Mouse (Mus musculus): ENCODE data around the gene Sh3bp2. TPM values are rescaled to one million over a fixed set of nuclear protein-coding genes. Genes with fewer than 3 reads are reported as not detected.

Gene Sh3bp2
- 1 to 10 TPM; 3.6 to 6.7 TPM for total RNA-seq (2021)

DNA sequence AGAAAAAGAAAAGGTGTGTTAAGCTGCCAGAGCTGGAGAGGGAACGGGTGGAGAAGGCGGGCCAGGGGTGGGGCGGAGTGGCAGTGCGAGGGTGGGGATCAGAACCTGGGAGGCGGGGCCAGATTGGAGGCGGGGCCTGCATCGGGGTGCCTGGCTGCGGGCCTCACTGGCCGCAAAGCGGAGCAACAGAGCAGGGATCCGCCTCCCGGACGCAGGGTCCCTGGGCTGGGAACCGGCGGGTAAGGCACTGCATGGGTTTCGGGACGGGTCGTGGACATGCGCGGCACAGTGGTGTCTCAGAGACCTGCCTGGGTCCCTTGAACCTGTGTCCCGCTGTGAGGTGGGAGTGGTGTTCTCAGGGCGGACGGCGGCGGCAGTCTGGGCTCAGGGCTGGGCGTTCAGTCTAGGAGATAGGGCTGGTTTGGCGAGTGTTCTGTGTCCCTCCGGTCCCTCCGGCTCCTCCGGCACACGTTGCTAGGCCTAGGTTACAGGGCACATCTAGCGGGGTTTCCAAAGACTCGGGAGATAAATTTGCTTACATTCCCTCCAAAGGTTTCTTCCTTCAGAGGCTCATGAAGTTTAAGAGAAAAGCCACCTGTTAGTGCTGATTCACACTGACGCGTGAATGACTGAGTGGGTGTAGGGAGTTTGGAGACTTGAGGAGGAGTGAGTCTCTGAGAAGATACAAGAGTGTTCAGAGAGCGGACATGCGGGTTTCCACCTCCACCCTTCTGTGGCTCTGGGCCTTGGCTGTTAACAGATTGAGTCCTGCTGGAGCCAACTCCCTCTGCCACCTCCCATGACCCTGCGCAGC is at the start of gene Sh3bp2:
TSS of gene Sh3bp2 (plus strand) at position 176 of the 814 bp plus-strand sequence.
- DNase-seq: peak; percentile 96 to 97
- intact Hi-C loops (cut with DNase I): no loop called here

DNA sequence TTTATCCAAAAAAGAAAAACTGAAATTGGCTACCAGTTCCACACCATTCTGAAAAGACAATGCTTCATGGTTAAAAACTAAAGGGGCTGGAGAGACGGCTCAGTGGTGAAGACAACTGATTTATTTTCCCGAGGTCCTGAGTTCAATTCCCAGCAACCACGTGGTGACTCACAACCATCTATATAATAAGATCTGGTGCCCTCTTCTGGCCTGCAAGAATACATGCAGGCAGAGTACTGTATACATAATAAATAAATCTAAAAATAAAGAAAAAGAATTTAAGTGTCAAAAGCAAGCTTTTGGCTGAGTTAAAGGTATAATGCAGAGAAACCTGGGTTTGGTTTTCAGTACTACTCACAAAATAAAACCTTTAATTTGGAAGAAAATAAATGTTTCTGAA is 44.7 kb upstream of the Sh3bp2 start:
- no peak for DNase-seq
- intact Hi-C loops (cut with DNase I): no loop called here

DNA sequence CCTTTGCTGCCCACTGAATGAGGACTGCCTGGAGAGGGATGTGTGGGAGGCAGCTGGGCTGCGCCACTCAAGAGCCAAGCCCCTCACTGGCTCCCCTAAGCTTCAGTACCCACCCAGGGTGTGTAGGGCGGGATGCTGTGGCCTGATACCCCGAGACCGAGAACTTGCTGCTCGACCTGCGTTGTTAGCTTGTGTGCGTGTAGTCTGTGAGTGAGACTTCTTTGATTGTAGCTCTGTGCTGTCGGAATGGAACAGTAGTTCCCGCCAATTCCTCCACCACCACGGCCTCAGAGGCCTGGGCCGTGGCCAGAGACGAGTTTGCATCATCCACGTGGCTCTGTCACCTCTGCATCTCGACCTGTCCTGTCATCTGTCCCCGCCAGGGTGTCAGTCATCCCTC is 39.9 kb upstream of the Sh3bp2 start:
- intact Hi-C loops (cut with DNase I): no loop called here
- DNase-seq: no peak

DNA sequence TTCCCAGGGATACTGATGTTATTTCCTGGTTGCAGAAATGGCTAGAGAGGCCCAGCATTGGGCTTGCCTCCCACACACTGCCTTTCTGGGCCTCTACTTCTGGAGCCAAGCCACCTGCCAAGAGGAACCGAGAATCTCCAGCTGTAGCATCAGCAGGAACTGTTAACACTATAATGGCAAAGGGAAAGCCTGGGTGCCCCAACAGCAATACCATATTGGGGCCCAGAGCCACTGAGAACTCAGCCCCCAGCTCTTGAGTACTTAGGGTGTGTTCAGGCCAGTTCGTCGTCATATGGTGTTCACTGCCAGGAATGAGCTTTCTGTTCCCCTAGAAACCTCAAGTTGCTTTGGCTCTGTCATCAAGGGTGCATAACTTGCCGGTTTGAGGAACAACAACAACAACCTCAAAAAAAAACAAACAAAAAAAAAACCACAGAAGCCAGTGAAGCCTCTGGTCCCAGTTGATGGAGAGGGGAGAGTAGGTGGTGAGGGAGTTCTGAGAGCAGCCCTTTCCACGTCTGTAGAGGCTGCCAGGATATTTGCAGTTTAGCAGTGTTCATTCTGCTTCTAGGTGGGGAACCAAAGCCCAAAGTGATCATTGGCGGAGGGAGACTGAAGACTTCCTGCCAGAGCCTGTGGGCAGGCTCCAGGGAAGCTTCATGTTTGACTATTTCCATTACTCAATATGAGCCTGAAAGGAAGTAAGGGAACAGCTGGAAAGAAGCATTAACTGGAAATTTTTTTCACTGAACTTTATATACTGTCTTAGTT is 38.1 kb upstream of the Sh3bp2 start:
- intact Hi-C loops (cut with DNase I): no loop called here

DNA sequence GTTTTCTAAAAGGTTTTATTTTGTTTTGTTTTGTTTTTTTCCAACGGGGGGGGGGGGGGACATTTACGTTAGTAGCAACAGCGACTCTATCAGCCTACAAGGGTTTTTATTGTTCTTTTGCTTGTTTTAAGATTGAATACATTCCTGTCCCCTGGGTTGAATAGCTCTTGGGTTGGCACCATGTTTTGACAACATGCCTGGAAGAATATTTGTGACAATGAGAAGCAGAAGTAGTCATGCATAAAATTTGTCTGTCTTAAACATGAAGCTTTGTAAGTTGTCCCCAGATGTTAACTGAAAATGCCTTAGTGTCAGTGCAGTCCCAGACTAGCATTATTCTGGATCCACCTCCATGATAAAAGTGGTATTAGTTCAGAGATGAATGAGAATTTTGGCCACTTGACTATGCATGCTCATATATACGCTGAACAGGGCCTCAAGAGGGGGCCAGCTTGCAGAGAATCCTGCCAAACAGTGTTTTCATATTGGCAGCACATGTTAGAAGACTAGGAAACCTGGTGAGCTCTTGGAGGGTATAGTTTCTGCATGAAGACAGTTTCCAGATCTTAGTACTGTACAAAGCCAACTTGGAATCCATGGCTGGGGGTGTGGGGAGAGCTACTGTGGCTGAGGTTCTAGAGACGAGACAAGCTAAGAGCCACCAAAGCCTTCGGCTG is 36.8 kb upstream of the Sh3bp2 start:
- no peak for DNase-seq
- intact Hi-C loops (cut with DNase I): no loop called here

More for the DNA sequence above, 38.1 kb upstream of the Sh3bp2 start:
- peak; percentile 69 to 73 for DNase-seq

DNA sequence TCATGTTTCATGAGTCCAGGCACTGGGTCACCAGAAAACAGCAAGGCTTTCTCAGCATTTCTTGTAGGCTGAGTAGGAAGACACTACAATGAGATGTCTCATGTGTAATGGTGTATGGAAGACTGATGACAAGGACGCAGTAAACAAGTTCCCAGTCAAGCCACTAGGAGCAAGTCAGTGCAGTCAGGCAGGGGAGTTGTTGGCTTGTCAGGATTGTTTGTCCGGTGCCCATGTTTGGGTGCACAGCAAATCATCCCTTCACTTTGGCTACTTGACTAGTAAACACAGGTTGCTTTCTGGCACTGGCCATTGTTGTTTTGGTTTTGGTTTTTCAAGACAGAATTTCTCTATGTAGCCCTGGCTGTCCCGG is 36.2 kb upstream of the Sh3bp2 start:
- no peak for DNase-seq
- intact Hi-C loops (cut with DNase I): no loop called here

DNA sequence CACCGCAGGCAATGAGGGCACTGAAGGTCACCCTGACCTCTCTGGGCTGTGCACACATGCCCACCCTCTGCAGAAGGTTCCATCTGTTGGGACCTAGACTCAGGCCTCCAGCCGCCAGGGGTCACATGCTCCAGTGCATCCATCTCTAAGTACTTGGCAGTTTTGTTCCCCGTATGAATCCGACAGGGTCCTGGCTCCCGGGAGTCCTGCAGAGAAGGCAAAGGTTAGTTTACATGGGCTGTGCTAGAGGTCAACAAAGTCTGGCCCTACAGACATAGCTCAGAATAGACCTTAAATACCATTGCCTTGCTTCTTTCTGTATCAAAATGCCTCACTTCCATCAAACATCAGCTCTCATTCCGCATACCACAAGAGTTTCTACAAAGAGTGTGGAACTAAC is 28.9 kb upstream of the Sh3bp2 start:
- intact Hi-C loops (cut with DNase I): no loop called here

DNA sequence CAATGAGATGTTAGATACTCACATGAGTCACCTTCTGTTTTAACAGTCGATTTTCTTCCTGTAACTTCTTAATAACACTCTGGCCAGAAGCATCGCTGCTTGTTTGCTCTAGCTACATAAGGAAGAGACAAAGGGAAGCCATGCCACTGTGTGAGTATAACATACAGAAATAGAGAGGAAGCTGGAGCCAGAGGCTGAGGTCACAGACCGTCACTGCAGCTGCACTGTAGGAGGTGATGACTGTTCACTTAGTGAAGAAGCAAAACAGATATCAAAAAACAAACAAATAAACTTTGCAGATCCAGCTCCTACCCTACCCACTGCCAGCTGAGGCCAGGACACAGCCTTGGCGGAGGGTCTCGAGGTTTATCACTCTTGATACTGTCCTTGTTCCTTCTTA is 24.8 kb upstream of the Sh3bp2 start:
- no peak for DNase-seq
- intact Hi-C loops (cut with DNase I): no loop called here

More for the DNA sequence above, 28.9 kb upstream of the Sh3bp2 start:
- DNase-seq: no peak

DNA sequence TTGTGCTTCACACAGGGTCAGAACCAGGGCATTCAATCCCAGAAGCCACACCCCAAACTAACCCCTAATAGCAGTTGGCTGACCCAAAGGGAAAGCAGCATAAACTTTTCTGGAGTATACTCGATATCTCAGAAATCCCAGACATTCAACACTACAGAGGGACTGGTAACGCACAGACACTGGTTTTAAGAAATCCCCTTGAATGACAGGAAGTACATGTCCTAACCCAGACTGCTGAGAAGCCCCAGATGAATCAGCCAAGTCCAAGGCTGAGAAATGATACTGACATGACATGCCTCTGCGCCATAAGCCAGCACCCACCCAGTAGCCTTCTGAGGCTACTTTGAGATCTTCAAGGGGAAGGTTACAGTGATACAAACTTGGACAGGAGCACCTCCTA is 24.1 kb upstream of the Sh3bp2 start:
- intact Hi-C loops (cut with DNase I): no loop called here
- DNase-seq: no peak

DNA sequence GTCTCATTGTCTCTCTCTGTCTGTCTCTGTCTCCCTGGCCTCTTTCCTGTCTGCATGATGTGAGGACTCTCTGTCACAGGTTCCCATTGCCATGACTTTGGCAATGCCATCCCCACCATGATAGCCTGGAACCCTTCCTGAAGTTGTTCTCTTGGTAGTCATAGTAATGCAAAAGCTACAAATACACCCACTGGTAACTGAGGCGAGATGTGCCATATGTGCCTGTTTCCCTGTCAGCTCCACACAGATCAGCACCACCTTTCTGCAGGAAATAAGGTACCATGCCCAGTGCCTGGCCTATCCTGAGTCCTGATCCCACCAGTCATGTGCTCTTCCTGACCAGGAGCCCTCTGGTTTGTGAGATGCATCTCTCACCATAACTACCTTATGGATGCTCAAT is 23.2 kb upstream of the Sh3bp2 start:
- no peak for DNase-seq
- intact Hi-C loops (cut with DNase I): no loop called here

DNA sequence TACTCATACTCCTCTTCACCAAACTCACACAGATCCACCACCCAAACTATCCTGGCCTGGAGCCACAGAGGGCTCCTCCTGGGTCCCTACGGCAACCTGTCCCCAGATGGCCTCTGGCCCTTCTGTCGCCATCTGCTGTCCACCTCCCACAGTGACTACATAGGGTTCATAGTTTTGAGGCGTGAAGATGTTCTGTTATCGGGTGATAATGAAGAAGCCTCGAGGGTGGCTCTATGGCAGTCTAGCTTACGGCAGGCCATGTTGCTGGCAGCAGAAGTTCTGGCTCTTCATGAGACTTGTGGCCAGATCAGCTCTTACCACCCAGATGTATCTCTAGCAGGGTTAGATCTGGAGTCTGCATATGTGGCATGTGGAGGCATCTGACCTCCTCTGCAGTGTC is 22.8 kb upstream of the Sh3bp2 start:
- DNase-seq: no peak
- intact Hi-C loops (cut with DNase I): no loop called here

DNA sequence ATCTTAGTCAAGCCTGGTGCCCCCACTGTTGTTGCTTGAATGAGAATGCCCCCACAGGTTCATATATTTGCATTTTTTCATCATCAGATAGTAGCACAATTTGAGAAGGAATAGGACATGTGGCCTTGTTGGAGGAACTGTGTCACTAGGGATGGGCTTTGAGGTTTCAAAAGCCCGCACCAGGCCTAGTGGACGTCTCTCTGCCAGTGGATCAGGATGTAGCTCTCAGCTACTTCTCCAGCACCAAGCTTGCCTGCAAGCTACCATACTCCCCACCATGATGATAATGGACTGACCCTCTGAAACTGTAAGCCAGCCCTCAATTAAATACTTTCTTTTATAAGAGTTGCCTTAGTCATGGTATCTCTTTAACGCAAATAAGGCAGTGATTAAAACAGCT is 13.2 kb upstream of the Sh3bp2 start:
- intact Hi-C loops (cut with DNase I): no loop called here

DNA sequence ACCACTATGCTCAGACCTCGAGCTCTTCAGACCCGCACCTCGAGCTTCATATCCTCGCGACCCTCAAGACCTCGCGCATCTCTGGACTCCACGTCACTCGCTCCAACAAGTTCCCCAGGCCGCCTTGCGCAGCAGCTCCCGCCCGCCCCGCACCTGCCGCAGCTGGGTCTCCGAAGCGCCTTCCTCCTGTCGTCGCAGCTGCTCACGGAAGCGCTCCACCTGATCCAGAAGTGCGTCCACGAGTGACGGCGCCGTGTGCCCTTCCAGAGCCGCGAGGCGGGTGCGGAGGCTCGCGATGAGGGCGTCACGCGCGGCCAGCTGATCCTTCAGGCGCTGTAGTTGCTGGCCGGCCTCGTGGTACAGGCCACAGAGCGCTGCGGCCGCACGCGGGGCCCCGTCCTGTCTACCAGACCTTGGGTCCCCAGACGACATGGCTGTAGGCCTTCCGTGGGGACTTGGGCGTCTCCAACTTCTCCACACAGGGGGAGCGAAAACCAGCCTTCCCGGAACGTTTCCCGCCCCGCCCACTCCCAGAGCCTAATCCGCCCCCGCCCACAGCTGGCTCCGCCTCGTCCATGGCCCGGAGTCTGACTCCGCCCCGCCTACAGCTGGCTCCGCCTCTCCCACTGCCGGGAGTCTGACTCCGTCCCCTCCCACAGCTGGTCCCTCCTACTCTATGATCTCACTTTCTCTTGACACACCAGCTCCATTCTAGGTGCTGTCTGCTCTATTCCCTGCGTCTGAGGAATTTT is 12.0 kb upstream of the Sh3bp2 start, which contains the start of gene Tnip2:
TSS of gene Tnip2 (minus strand) at position 526 of the 752 bp plus-strand sequence.
- DNase-seq: peak; percentile 98
- intact Hi-C loops (cut with DNase I): no loop called here

More for the DNA sequence above, 13.2 kb upstream of the Sh3bp2 start:
- DNase-seq: no peak

DNA sequence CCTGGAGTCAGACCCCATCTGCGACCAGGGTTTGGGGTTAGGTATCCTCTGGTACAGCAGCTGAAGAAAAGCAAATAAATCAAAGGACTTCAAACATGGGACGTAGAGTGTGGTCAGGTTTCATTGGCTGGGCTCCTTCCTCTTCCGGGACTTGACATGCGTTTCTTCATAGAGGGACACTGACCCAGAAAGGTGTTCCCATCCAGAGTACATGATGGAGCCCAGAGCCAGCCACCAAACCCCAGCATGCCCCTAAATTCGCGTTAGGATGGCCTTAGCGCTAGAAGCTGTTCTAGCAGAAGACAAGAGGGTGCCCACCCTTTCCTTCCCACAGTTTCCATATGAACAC is 11.4 kb upstream of the Sh3bp2 start:
- intact Hi-C loops (cut with DNase I): no loop called here
- DNase-seq: no peak

DNA sequence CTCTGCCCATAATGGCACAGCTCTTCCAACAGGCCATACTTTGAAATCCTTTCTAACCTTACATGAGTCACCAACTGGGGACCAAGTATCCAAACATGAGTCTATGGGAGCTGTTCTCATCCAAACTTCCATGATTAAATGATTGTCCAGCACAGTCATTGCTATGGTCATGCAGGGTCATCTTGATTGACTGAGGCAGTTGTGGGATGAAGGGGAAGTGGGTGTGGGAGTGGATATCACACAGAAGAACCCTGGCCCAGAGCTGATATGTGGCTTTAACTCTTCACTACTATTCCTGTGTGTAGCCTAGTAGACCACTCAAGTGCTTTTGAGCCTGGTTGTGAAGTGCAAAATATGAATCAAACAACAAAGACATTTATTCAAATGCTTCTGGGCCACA is 10.5 kb upstream of the Sh3bp2 start:
- no peak for DNase-seq
- intact Hi-C loops (cut with DNase I): no loop called here

DNA sequence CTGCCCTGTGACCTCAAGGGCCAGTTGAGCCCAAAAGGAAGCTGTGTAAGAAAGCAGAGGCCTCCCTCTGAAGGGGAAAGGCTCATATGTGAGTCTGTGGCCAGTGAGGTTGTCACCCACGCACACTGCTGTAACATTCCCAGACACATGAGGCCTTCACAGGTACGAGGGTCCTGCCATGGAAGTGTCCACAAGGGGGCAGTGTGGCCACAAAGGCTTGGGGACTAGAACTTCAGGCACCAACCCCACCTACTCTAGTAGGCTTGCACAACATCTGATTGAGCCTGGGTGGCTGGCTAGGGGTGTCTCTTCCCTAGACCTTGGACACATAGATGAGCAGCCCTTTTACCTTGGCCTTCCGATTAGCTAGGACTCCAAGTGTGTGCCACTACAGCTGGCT is 7.7 kb upstream of the Sh3bp2 start:
- intact Hi-C loops (cut with DNase I): loop anchor here (2.0 kb wide), 1 partner anchor 119 kb away; the partner anchor contains the start of gene Mfsd10
- peak; percentile 81 to 88 for DNase-seq

DNA sequence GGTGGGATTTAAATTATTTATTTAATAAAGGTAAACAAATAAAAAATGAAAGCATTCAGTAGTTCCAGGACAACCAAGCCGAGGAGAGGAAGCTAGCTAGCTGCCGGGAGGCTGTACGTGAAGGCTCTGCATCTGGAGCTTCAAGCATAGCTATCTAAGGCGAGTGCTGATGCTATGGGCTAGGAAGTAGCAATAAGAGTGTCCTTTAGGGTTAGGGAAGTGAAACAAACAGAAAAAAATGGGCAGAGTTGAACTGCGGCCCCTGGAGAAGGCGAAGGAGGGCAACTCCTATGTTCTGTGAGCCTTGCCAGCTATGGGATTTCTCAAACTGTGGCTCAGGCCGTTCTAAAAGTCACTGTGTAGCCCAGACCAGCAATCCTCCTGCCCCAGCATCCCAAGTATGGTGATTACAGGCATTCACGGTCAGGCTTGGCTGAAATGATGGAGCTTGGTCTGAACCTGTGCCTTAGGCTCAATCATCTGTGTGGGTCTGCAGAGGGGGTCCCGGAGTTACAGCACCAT is 6.2 kb upstream of the Sh3bp2 start:
- DNase-seq: no peak
- intact Hi-C loops (cut with DNase I): loop anchor here (2.0 kb wide), 1 partner anchor 117 kb away; the partner anchor contains the start of gene Mfsd10

DNA sequence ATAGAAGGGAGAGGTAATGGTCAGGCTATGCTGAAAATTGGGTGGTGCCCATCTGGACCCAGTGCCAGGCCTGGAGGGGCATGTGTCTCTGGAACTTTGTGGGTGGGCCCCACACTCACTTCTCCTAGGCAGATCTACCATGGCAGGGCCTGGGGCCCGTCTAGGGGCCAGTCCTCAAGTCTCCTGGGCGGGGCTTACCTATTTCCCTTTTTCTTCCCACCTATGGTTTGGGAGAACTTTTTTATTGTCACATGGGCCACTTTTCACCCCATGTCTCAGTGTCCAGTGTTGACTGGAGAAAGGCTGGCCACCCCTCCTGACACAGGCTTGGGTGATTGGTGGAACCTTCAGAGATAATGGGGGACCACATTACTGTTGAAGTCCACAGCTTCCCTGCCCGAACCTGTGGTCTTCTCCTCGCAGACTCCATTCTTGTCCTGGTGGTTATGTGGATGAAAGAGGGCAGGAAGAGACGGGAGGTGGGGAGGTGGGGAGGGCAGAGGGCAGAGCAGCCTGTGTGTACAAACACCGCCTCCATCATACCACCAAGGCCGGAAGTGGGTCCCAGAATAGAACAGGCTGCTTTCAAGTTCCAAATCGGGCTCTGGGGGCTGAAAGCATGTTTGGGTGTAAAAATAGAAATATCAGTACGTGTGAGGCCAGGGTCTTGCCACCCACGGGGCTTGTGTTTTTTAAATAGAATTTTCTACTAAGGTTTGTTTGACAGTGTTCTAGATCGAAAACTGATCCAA is 5.0 kb upstream of the Sh3bp2 start:
- intact Hi-C loops (cut with DNase I): no loop called here

DNA sequence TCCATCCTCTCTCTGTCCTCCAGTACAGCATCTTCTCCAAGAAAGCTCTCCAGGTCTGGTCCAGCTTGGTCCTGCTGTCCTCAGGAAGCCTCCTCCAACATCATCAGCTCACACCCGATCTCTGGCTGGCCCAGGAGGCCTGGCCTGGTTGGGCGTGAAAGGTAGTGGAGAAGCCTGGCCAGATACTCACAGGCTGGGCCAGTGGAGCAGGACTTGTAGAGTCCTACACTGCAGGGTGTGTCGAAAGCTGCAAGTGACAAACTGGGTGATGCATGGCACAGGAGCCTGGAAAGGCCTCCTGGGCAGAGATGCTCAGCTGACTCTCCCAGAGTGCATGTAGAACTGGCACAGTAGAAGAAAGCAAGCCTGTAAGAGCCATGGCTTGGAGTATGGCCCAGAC is 4.3 kb upstream of the Sh3bp2 start:
- intact Hi-C loops (cut with DNase I): no loop called here
- DNase-seq: no peak

More for the DNA sequence above, 5.0 kb upstream of the Sh3bp2 start:
- DNase-seq: no peak

Data from heart, postnatal 10 days (tissue).